Mouse (Mus musculus) neural tube, postnatal 0 days (tissue): ENCODE data around the gene Cyp2d22. TPM values are rescaled to one million over a fixed set of nuclear protein-coding genes. Genes with fewer than 3 reads are reported as not detected.

Source experiments
- microRNA-seq: library from miRNA; unstranded; fragments of <30 nt; microRNA quantifications from one replicate; pipeline ENCODE4, GENCODE M21; 2016
- polyA plus RNA-seq: library from polyadenylated mRNA; unstranded; fragments of >200 nt; fragmentation: Nextera tagmentation; extraction: Ambion mirVana; gene quantifications from 2 replicates; pipeline ENCODE4 v1.2.1, GENCODE M21; 2015

Cyp2d22 gene
- polyA plus RNA-seq, result 5.4 and 6.0 TPM in 2 replicates

DNA sequence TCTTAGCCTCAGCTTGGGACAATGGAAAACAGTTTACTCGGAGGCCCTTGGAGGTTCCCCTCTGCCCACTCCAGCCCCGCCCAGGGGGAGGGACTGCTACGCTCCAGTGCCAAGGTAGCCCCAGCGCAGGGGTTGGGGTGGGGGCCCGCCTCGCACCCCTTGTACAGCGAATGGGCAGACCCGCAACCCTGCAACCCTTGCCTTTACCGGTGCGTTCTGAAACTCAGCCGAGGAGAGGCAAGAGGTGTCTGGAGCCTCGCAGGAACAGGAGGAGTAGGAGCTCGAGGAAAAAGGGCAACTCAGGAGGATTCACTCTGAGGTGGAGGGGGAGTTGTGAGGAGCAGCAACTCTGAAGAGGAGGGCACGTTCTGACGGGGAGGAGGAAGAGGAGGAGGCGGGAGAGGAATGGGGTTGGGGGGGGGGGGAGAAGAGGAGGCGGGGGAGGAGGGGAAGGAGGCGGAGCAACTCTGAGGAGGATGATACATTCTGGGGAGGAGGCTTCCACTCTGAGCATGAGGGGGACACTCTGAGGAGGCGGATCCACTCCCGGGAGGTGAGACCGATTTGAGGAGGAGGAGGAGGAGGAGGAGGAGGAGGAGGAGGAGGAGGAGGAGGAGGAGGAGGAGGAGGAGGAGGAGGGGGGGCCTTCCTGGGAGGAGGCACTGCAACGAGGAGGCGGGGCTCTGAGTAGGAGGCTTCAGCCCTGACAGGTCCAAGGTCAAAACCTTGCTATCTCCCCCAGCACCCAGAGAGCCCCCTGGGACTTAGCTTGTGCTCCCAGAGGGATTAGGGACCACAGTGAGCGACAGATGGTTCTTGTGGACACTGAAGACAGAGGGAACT, at the start of gene Cyp2d22:
Gene Cyp2d22, minus strand, starts transcription at position 390 of the 843 bp plus-strand sequence.

DNA sequence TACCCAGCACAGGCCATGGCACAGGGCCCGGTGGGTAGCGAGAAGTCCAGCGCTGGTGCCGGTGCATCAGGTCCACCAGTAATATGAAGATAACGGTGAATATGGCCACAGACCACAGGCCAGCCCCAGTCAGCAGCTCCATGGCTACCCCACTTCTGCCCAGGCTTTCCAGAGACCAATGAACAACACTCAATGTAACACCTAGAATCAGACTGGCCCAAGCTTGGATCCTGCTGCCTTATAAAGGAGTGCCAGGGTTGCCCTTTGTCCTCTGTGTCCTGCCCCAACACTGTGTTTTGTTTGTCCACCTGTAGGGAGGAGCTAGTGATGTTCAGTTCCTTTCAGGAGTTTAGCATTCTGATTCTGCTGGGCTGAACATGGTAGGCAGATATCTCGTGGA, 26.9 kb upstream of the Cyp2d22 start, which contains the start of gene Cyp2d10:
Gene Cyp2d10, minus strand, starts transcription at position 215 of the 400 bp plus-strand sequence.

DNA sequence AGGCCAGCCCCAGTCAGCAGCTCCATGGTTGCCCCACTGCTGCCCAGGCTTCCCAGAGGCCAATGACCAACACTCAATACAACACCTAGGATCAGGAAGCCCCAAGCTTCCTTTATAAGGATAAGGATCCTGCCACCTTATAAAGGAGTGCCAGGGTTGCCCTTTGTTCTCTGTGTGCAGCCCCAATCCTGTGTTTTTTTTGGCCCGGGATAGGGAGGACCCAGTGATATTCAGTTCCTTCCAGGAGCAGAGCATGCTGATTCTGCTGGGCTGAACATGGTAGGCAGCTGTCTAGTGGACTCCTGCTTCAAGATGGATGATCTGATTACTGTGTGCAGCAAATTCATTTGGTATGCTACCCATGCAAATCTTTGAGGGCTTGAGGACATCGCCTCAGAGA, 13.9 kb upstream of the Cyp2d22 start, which contains the start of gene Cyp2d11:
Gene Cyp2d11, minus strand, starts transcription at position 101 of the 400 bp plus-strand sequence.

DNA sequence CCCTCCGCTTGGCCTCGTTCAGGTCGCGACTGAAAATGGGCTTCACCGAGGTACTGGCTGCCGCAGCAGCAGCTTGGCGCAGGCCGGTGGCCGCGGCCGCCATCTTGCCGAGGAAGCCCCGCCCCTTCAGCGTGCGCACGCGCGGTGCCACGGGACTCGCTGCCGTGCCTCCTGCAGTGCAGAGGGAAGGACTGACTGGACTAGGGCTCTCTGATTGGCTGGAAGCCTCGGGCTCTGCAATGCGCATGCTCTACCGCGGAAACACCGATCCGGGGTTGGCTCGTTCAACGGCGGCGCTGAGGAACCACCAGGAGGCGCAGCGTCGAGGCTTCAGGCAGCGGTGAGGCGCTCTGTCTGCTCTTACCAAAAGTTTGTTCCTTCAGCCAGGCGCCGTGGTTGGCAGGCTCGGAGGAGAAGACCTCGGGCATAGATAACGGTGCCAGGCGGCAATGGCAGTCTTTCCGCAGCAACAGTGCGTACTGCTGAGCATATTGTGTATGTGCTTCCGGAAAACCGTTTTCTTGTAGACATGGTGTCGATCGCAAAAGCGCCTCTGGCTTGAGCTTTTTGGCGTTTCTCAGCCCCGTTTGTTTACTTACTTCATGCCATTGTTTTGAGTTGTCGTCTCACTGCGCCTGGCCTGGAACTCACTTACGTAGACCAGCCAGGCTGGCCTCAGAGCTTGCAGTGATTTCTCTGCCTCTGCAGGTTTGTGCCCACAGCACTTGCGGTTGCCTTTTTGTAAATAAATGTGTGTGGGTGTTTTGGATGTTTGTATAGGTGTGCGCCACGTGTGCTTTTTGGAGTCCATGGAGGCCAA, 25.7 kb downstream of the Cyp2d22 start, which contains the start of gene Ndufa6:
Gene Ndufa6, minus strand, starts transcription at position 197 of the 820 bp plus-strand sequence.

DNA sequence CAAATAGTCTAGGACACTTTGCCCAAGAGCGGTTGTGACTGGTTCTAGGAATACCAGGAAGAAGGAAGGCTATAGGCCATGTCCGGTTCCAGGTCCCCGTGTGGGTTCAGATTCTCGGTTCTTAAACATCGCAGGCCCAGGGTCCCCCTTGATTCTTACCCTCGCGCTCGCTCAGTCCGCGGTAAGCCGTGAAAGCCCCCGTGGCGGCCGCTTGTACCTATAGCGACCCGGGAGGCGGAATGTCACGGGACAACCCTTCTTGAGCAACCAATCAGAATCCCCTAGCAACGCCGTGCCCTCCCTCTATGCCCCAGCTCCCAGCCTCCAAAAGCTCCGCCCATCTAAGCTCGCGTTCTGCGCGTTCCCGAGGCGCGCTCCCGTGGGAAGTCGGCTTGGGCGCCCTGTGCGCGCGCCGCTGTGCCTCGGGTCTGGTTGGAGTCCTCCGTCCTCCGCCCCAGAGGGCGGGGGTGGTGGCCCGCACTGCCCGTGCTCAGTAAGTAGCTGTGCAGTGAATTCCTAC, 41.4 kb downstream of the Cyp2d22 start, which contains the start of the genes Naga, Pheta2 and Smdt1:
Gene Naga, minus strand, starts transcription at position 333 of the 520 bp plus-strand sequence.
Gene Pheta2, plus strand, starts transcription at position 350 of the 520 bp plus-strand sequence.
Gene Smdt1, plus strand, starts transcription at position 367 of the 520 bp plus-strand sequence.

Small RNAs within 50 kb of the gene (microRNA-seq; reads per million reads assigned to microRNA genes)
- gene Gm25990 (not detected), gene Gm27331 (not detected), gene Mir7684 (not detected)

Other genes starting within 250 kb of the Cyp2d22 start
- 151 and 162 TPM in 2 replicates for gene Srebf2, start 233.1 kb downstream of the Cyp2d22 start, polyA plus RNA-seq
- 18.3 and 22.7 TPM in 2 replicates for gene Shisa8, start 167.4 kb downstream of the Cyp2d22 start, polyA plus RNA-seq
- gene Tnfrsf13c, start 155.9 kb downstream of the Cyp2d22 start, polyA plus RNA-seq, result 0.97 and 1.0 TPM in 2 replicates
- gene Cenpm, start 135.5 kb downstream of the Cyp2d22 start, polyA plus RNA-seq, result 18.2 and 19.0 TPM in 2 replicates
- 13.7 and 17.9 TPM in 2 replicates for gene 1500009C09Rik, start 127.9 kb downstream of the Cyp2d22 start, polyA plus RNA-seq
- 311 and 334 TPM in 2 replicates for gene Sept3, start 105.4 kb downstream of the Cyp2d22 start, polyA plus RNA-seq
- gene Wbp2nl, start 81.3 kb downstream of the Cyp2d22 start, polyA plus RNA-seq, result 0.32 and 0.43 TPM in 2 replicates
- 36.0 and 38.9 TPM in 2 replicates for gene Naga, start 41.3 kb downstream of the Cyp2d22 start, polyA plus RNA-seq
- gene Pheta2, start 41.3 kb downstream of the Cyp2d22 start, polyA plus RNA-seq, result 1.4 and 1.5 TPM in 2 replicates
- gene Smdt1, start 41.3 kb downstream of the Cyp2d22 start, polyA plus RNA-seq, result 467 TPM in 2 replicates
- gene Ndufa6, start 25.9 kb downstream of the Cyp2d22 start, polyA plus RNA-seq, result 557 and 602 TPM in 2 replicates
- not detected in 2 replicates for gene Cyp2d11, start 13.8 kb upstream of the Cyp2d22 start, polyA plus RNA-seq
- gene Cyp2d10, start 26.9 kb upstream of the Cyp2d22 start, polyA plus RNA-seq, result not detected in 2 replicates
- not detected in 2 replicates for gene Cyp2d9, start 53.2 kb upstream of the Cyp2d22 start, polyA plus RNA-seq
- not detected in 2 replicates for gene Cyp2d12, start 174.8 kb upstream of the Cyp2d22 start, polyA plus RNA-seq
- gene Cyp2d34, start 240.7 kb upstream of the Cyp2d22 start, polyA plus RNA-seq, result not detected in 2 replicates